Mouse (Mus musculus): ENCODE data around the gene Marcks.

Gene Marcks

GRCm38 (mm10) chr10:37138778-37139442 lies at the start of gene Marcks:
TSS of gene Marcks (minus strand) at chr10:37138920.
- in situ Hi-C loops (cut with MboI, MseI) = loop anchor here (5.0 kb wide), 1 partner anchor 198 kb away; no protein-coding TSS in a partner anchor

- in situ Hi-C loops (cut with MboI, MseI) = no loop called here
These were observed 38.4 kb upstream of the Marcks start for GRCm38 (mm10) chr10:37177071-37177470.

GRCm38 (mm10) chr10:37172416-37172950 lies 33.8 kb upstream of the Marcks start:
- in situ Hi-C loops (cut with MboI, MseI) = no loop called here

- in situ Hi-C loops (cut with MboI, MseI) = no loop called here
These were observed 33.1 kb upstream of the Marcks start for GRCm38 (mm10) chr10:37171711-37172415.

GRCm38 (mm10) chr10:37170878-37171277 lies 32.2 kb upstream of the Marcks start:
- in situ Hi-C loops (cut with MboI, MseI) = no loop called here

- in situ Hi-C loops (cut with MboI, MseI) = no loop called here
These were observed 31.7 kb upstream of the Marcks start for GRCm38 (mm10) chr10:37170466-37170865.

- in situ Hi-C loops (cut with MboI, MseI) = no loop called here
These were observed 28.8 kb upstream of the Marcks start for GRCm38 (mm10) chr10:37167527-37167926.

- in situ Hi-C loops (cut with MboI, MseI) = no loop called here
These were observed 21.0 kb upstream of the Marcks start for GRCm38 (mm10) chr10:37159731-37160130.

- in situ Hi-C loops (cut with MboI, MseI) = no loop called here
These were observed 18.4 kb upstream of the Marcks start for GRCm38 (mm10) chr10:37157156-37157555.

- in situ Hi-C loops (cut with MboI, MseI) = no loop called here
These were observed 16.4 kb upstream of the Marcks start for GRCm38 (mm10) chr10:37155131-37155530.

- in situ Hi-C loops (cut with MboI, MseI) = loop anchor here (5.0 kb wide), 1 partner anchor 41 kb away; no protein-coding TSS in a partner anchor
These were observed 13.0 kb upstream of the Marcks start for GRCm38 (mm10) chr10:37151539-37152271.

- in situ Hi-C loops (cut with MboI, MseI) = no loop called here
These were observed 9.3 kb upstream of the Marcks start for GRCm38 (mm10) chr10:37148016-37148415.

GRCm38 (mm10) chr10:37145456-37145855 lies 6.7 kb upstream of the Marcks start:
- in situ Hi-C loops (cut with MboI, MseI) = no loop called here

GRCm38 (mm10) chr10:37141621-37142020 lies 2.9 kb upstream of the Marcks start:
- in situ Hi-C loops (cut with MboI, MseI) = loop anchor here (5.0 kb wide), 1 partner anchor 101 kb away; no protein-coding TSS in a partner anchor

GRCm38 (mm10) chr10:37140736-37141451 lies 2.2 kb upstream of the Marcks start:
- in situ Hi-C loops (cut with MboI, MseI) = loop anchor here (5.0 kb wide), 1 partner anchor 101 kb away; no protein-coding TSS in a partner anchor

GRCm38 (mm10) chr10:37140166-37140735 lies 1.5 kb upstream of the Marcks start:
- in situ Hi-C loops (cut with MboI, MseI) = loop anchor here (5.0 kb wide), 1 partner anchor 102 kb away; no protein-coding TSS in a partner anchor

GRCm38 (mm10) chr10:37139443-37140165 lies 884 bp upstream of the Marcks start:
- in situ Hi-C loops (cut with MboI, MseI) = loop anchor here (5.0 kb wide), 2 partner anchors 103 to 198 kb away; no protein-coding TSS in a partner anchor

GRCm38 (mm10) chr10:37138311-37138731 lies 399 bp downstream of the Marcks start:
- in situ Hi-C loops (cut with MboI, MseI) = loop anchor here (5.0 kb wide), 1 partner anchor 199 kb away; no protein-coding TSS in a partner anchor

GRCm38 (mm10) chr10:37137531-37138310 lies 999 bp downstream of the Marcks start:
- in situ Hi-C loops (cut with MboI, MseI) = loop anchor here (5.0 kb wide), 1 partner anchor 200 kb away; no protein-coding TSS in a partner anchor
